Mouse (Mus musculus) bone marrow macrophage, adult 2 months (primary cell): ENCODE data around the gene Fam160b1.

ENCODE experiments used
- CTCF ChIP-seq: IDR thresholded peaks from 2 replicates; pipeline ENCODE4 v1.5.1; 2012; ENCODE audit warnings: low read depth, mild to moderate bottlenecking, low read length, moderate library complexity
- POLR2A ChIP-seq: IDR thresholded peaks from 2 replicates; pipeline ENCODE4 v1.6.1; 2012; ENCODE audit warnings: mild to moderate bottlenecking, low read depth, low read length, borderline replicate concordance

GRCm38 (mm10) chr19:57391545-57391944 lies 31.1 kb downstream of the Fam160b1 start:
- TF ChIP-seq CTCF (no peak), POLR2A (no peak)
